In the genomic region with DNA sequence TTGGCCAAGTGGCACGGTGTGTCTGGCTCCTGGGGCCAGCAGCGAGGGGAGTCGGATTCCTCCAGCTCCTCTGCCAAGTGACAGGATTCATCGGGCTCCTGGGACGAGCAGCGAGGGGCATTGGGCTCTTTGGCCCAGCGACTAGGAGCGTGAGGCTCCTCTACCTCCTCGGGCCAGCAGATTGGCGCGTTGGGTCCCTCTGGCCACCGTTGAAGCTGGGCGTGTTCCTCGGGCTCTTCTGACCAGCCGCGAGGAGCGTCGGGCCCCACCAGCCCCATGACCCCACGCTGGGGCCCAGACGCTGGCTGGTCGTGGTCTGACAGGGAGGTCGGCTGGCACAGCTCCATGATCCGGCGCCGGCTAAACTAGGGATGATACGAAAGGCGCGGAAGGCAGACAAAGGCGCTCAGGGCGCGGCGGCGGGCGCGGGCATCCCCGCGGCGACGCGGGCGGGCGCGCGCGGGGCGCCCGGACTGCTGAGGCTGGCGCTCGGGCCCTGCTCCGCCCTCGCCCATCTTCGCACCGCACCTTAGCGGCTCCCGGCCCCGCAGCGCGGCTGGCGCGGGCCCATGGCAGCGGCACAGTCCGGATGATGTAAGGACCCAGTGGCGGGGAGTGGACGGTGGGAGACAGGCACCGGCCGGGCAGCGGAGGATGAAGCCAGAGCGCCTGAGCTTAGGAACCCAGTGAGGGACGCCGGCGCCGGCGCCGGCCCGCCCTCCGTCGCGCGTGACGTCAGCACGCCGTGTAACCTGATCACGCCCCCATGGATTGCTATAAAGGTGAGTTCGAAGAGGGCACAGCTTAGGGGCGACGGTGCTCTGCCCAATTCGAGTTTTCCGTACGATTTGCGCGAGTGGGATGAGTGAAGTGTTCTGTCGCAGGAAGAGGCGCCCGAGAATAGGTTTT, we compare ENCODE assay signal across 8 mouse cellular contexts. TPM values are rescaled to one million over a fixed set of nuclear protein-coding genes. Genes with fewer than 3 reads are reported as not detected.
DNase-seq lines count a peak whose midpoint lies in the region; ATAC-seq and TF ChIP-seq lines count a peak whose summit lies in the region.

Gene Rab11fip3 (minus strand): TSS at position 725 of the 909 bp plus-strand sequence.

- intact Hi-C loops in gastrocnemius, adult 2 months (cut with DNase I) = loop anchor here (1.0 kb wide), 1 partner anchor 14 kb away; no protein-coding TSS in a partner anchor

- H3K4me1 ChIP-seq in hindbrain, embryonic 16.5 days (ENCODE audit: control insufficient read depth, insufficient read depth, low read depth, low read length) = peaks cover 37% of the 10 kb centered on the region

- peak within 1 kb of the TSS; percentile 97 for H3K9ac ChIP-seq in hindbrain, embryonic 16.5 days (ENCODE audit: low read depth, low read length)

- no peak for TF ChIP-seq CTCF in gastrocnemius, adult 2 months (IDR thresholded peaks at IDR 0.05)

- peak; percentile 78 for ATAC-seq in common myeloid progenitor, adult 5-6 weeks (replicated peaks; ENCODE audit: low read depth, poor library complexity, severe bottlenecking)
- peak; percentile 95 for ATAC-seq in hindbrain, embryonic 16.5 days

- H3K4me3 ChIP-seq in gastrocnemius, adult 2 months = peak within 1 kb of the TSS; percentile 85
- H3K4me3 ChIP-seq in hindbrain, embryonic 16.5 days (ENCODE audit: low read length) = peak within 1 kb of the TSS; percentile 82

- under 1% methylated on average over 87 of the region's 94 CpGs for WGBS in hindbrain, embryonic 16.5 days

- no peaks in the 10 kb centered on the region for H3K36me3 ChIP-seq in hindbrain, embryonic 16.5 days (ENCODE audit: control insufficient read depth, insufficient read depth, low read length)

- peak within 1 kb of the TSS; percentile 97 for H3K4me2 ChIP-seq in hindbrain, embryonic 16.5 days (ENCODE audit: low read length)

- peak within 1 kb of the TSS; percentile 94 for H3K27ac ChIP-seq in gastrocnemius, adult 2 months
- peak within 1 kb of the TSS; percentile 94 for H3K27ac ChIP-seq in hindbrain, embryonic 16.5 days (ENCODE audit: low read depth, low read length)

- no peaks in the 10 kb centered on the region for H3K9me3 ChIP-seq in hindbrain, embryonic 16.5 days (ENCODE audit: control insufficient read depth, low read length)

- peaks cover 4% of the 10 kb centered on the region; the same call in 1 of the 2 replicates for H3K27me3 ChIP-seq in hindbrain, embryonic 16.5 days (replicated peaks; ENCODE audit: control insufficient read depth, insufficient read depth, low read length)

- DNase-seq in adipocyte (ENCODE audit: low spot score) = peak; percentile 87
- DNase-seq in gastrocnemius, adult 2 months = peak; percentile 90
- DNase-seq in left cerebral cortex, adult 11 months (ENCODE audit: low spot score) = peak; percentile 67
- peak; percentile 84 to 85 for DNase-seq in lung, postnatal 4 days
- peak; percentile 81 for DNase-seq in retina, postnatal 7 days (ENCODE audit: low read depth, low spot score)
- peak; percentile 78 for DNase-seq in urinary bladder, adult 2 months (ENCODE audit: low spot score)

RNA-seq across cellular contexts. Expression of gene Rab11fip3, which starts in this region (rescaled TPM):
- total RNA-seq in common myeloid progenitor, adult 5-6 weeks (2017) = 0.97 and 2.2 TPM in 2 replicates
- total RNA-seq in gastrocnemius, adult 2 months (2021) = 10 to 100 TPM; 76.3 to 92.0 TPM
- 12.8 and 23.0 TPM in 2 replicates for polyA plus RNA-seq in hindbrain, embryonic 16.5 days (2015; fragmentation: Nextera tagmentation; extraction: Ambion mirVana)
- polyA plus RNA-seq in urinary bladder, adult 2 months (2012; rRNA removed) = 21.2 and 28.6 TPM in 2 replicates

Comparison
In these comparisons a context has a peak if more than half of its experiments do, and no peak if none do; other contexts are left out.
1. Peak in every context shown above with its lines: DNase-seq, ATAC-seq, H3K4me3 ChIP-seq and H3K27ac ChIP-seq.
2. RNA of gene Rab11fip3 (total RNA-seq): 76.3 to 92.0 TPM in gastrocnemius, adult 2 months; 0.97 to 2.2 TPM in common myeloid progenitor, adult 5-6 weeks; every median in the first group is over 10 times any median in the second.